Mouse (Mus musculus) heart, embryonic 11.5 days (tissue): ENCODE results near the gene Nell2. TPM values are rescaled to one million over a fixed set of nuclear protein-coding genes. Genes with fewer than 3 reads are reported as not detected.

Experiments
- ATAC-seq: fragments of 200-750 bp; cut with Nextera tagmentation; replicated peaks from 2 replicates; pipeline ENCODE4 v1.8.0; 2017; ENCODE audit warnings: moderate library complexity; ENCODE audit not compliant: insufficient number of reproducible peaks, low FRiP score, low TSS enrichment
- H3K27ac ChIP-seq: fragments of 300-500 bp; sonication (generic); 2 replicates; pipeline ENCODE4 v1.5.1; 2014; ENCODE audit warnings: mild to moderate bottlenecking, low read depth, low read length
- H3K27me3 ChIP-seq: fragments of 300-500 bp; sonication (generic); 2 replicates; pipeline ENCODE4 v1.6.1; 2014; ENCODE audit warnings: mild to moderate bottlenecking, low read length, mixed read lengths; ENCODE audit not compliant: control insufficient read depth, insufficient read depth
- H3K36me3 ChIP-seq: fragments of 300-500 bp; sonication (generic); 2 replicates; pipeline ENCODE4 v1.6.1; 2014; ENCODE audit warnings: mild to moderate bottlenecking, low read length, moderate library complexity, mixed read lengths; ENCODE audit not compliant: control insufficient read depth, insufficient read depth
- H3K4me1 ChIP-seq: fragments of 300-500 bp; sonication (generic); 2 replicates; pipeline ENCODE4 v1.6.1; 2014; ENCODE audit warnings: low read length; ENCODE audit not compliant: control insufficient read depth, insufficient read depth
- H3K4me2 ChIP-seq: fragments of 300-500 bp; sonication (generic); 2 replicates; pipeline ENCODE4 v1.6.1; 2014; ENCODE audit warnings: mild to moderate bottlenecking, moderate library complexity
- H3K4me3 ChIP-seq: fragments of 300-500 bp; sonication (generic); 2 replicates; pipeline ENCODE4 v1.5.1; 2014; ENCODE audit warnings: low read depth, low read length
- H3K9ac ChIP-seq: fragments of 300-500 bp; sonication (generic); 2 replicates; pipeline ENCODE4 v1.6.1; 2014; ENCODE audit warnings: mild to moderate bottlenecking, low read depth, low read length, moderate library complexity
- H3K9me3 ChIP-seq: fragments of 300-500 bp; sonication (generic); replicated peaks from 2 replicates; pipeline ENCODE4 v1.6.1; 2016; ENCODE audit warnings: low read length; ENCODE audit not compliant: control insufficient read depth
- WGBS: fragments of 180-500 bp; shearing (Covaris S2); extraction: QIAGEN DNeasy Blood & Tissue Kit; methylation state at CpG from one replicate; pipeline ENCODE4 v1.1.7; 2014; ENCODE audit not compliant: insufficient replicate concordance; 5-methylcytosine and 5-hydroxymethylcytosine counted together
- polyA plus RNA-seq: library from polyadenylated mRNA; unstranded; fragments of >200 nt; fragmentation: Nextera tagmentation; extraction: Ambion mirVana; gene quantifications from 2 replicates; pipeline ENCODE4 v1.2.1, GENCODE M21; 2014

The Nell2 gene
- polyA plus RNA-seq, 1 experiment from 2014 or later = 1.3 TPM

DNA sequence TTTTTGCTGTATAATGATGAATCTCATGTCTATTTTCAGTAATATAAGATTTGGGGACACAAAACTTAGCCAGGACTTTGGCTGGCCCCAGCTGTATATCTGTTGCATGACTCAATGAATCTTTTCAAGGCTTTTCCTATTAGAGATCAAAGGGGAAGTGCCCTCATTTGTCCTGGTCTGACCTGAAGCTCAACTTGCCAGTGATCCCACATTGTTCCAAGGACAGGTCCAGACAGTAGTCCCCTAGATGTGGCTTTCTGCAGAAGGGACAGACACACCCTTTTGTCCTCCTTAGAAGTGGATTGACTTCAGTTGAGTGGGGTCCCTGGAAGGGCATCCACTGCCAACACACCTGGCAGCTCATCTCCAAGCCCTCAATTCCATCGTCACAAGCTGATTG is 173.6 kb downstream of the Nell2 start:
- Histone ChIP-seq H3K4me1 (no peaks in the 10 kb centered on the region), H3K4me2 (no peak overlapping the region), H3K36me3 (no peaks in the 10 kb centered on the region), H3K27me3 (no peaks in the 10 kb centered on the region), H3K27ac (no peak overlapping the region), H3K9me3 (no peaks in the 10 kb centered on the region), H3K4me3 (no peak overlapping the region), H3K9ac (no peak overlapping the region)
- 83% methylated on average over 1 of the region's 1 CpGs for WGBS
- no peak for ATAC-seq

DNA sequence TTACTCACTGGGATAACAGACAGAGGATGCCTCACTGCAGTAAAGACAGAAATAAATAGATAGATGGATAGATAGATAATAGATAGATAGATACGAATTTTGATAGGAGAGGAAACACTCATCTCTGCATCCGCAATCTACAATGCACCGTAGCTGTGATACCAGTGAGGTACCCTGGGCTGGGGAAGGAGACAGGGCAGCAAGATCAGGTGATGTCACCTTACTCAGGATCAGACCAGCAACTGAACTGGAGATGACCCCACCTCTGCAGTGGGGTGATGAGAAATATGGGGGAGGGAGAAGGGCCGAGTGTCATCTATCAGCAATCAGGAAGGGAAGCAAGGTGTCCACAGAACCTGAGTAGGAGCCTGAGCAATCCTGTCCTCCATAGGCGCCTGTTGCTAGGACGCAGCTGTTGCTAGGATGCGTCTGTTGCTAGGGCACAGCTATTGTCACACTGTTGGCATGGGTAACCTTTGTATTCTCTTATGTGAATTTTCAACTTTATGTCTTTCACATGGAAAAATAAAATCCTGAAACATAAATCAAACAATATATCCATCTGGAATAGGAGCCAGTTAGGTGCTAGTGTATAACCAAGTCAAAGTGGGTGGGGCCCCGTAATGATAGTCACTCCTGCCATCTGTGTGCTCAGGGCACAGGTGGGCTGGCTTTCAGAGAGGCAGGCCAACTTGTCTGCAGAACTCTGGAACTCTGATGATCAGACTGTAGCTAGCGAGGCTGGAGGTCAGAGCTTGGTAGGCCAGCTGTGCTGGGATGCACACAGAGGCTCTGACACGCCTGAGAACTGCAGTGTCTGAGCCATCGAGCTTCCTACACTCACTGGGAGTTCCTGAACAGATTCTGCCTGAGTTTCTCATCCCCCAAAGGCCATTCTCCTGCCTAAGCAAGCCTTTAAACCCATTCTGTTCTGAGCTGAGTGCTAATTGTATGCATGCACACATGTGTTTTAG is 193.7 kb downstream of the Nell2 start:
- H3K4me1 ChIP-seq = no peaks in the 10 kb centered on the region
- ATAC-seq = no peak
- H3K9ac ChIP-seq = no peak overlapping the region
- no peaks in the 10 kb centered on the region for H3K36me3 ChIP-seq
- H3K4me3 ChIP-seq = no peak overlapping the region
- no peak overlapping the region for H3K27ac ChIP-seq
- no peak overlapping the region for H3K4me2 ChIP-seq
- no peaks in the 10 kb centered on the region for H3K27me3 ChIP-seq
- H3K9me3 ChIP-seq = no peaks in the 10 kb centered on the region
- 74% methylated on average over 11 of the region's 11 CpGs for WGBS

DNA sequence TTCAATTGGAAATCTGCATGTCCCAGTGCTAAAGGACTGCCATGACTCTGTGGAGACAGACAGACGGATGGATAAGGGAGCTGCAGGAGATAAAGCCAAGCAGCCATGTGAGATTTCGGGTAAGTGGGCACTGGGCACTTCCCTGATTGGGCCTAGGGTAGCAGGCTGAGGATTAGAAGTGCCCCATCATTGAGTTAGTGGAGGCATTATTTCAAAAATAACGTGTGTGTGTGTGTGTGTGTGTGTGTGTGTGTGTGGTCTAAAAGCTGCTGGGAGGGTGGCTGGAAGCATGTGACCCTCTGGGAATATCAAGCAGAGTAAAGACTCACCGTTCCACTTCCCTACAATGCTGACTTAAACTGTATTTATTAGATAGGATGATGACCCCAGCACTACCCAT is 195.1 kb downstream of the Nell2 start:
- H3K9ac ChIP-seq = no peak overlapping the region
- no peaks in the 10 kb centered on the region for H3K36me3 ChIP-seq
- WGBS = 62% methylated on average over 4 of the region's 4 CpGs
- H3K27ac ChIP-seq = no peak overlapping the region
- no peaks in the 10 kb centered on the region for H3K4me1 ChIP-seq
- H3K4me2 ChIP-seq = no peak overlapping the region
- no peaks in the 10 kb centered on the region for H3K27me3 ChIP-seq
- no peak for ATAC-seq
- no peaks in the 10 kb centered on the region for H3K9me3 ChIP-seq
- H3K4me3 ChIP-seq = no peak overlapping the region

DNA sequence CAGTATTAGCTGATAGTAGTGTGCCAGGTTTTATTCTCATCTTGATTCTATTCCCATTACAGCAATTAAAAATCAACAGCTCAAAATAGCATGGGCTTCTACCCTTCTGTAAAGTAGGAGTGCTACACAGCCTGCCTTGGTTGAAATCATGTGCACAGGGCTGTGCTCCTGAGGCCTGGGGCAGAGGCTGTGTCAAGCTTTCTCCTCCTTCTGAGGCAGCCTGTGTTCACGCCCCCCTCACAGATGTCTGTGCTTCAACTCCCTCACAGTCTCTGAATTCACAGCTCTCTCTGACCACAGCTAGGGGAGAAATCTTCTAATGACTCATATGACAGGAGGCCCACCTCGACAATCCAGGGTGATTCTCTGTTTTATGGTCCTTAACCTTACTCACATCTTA is 197.4 kb downstream of the Nell2 start:
- Histone ChIP-seq H3K4me1 (no peaks in the 10 kb centered on the region), H3K27me3 (no peaks in the 10 kb centered on the region), H3K4me2 (no peak overlapping the region), H3K9me3 (no peaks in the 10 kb centered on the region), H3K4me3 (no peak overlapping the region), H3K27ac (no peak overlapping the region), H3K36me3 (no peaks in the 10 kb centered on the region), H3K9ac (no peak overlapping the region)
- no peak for ATAC-seq
- 51% methylated on average over 2 of the region's 2 CpGs for WGBS

- H3K9ac ChIP-seq = no peak overlapping the region
- no peak overlapping the region for H3K4me2 ChIP-seq
- H3K4me3 ChIP-seq = no peak overlapping the region
- no peak overlapping the region for H3K27ac ChIP-seq
- no peaks in the 10 kb centered on the region for H3K4me1 ChIP-seq
- no peaks in the 10 kb centered on the region for H3K36me3 ChIP-seq
- no peaks in the 10 kb centered on the region for H3K9me3 ChIP-seq
- no peak for ATAC-seq
- 82% methylated on average over 2 of the region's 2 CpGs for WGBS
- no peaks in the 10 kb centered on the region for H3K27me3 ChIP-seq
Measured at GRCm38 (mm10) chr15:95322744-95323143, 205.6 kb downstream of the Nell2 start.

- Histone ChIP-seq H3K9ac (no peak overlapping the region), H3K4me2 (no peak overlapping the region), H3K36me3 (no peaks in the 10 kb centered on the region), H3K27ac (no peak overlapping the region), H3K4me1 (no peaks in the 10 kb centered on the region), H3K9me3 (no peaks in the 10 kb centered on the region), H3K4me3 (no peak overlapping the region), H3K27me3 (no peaks in the 10 kb centered on the region)
- ATAC-seq = no peak
- WGBS = 72% methylated on average over 4 of the region's 4 CpGs
Measured at GRCm38 (mm10) chr15:95316626-95317025, 211.7 kb downstream of the Nell2 start.

DNA sequence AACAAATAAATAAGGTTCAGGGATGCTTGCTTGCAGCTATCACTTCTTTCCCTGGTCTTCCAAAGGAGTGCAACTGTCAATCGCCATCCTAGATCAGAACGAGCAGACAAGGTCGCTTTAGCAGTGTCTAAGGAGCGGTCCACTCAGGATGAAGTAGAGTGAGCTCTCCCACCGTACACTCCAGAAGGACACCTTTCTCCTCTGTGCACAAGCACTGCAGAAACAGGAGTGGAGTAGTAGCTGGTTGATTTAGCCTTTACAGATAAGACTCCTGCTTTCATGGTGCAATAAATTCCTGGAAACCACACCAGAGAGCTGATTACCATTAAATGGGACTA is 213.6 kb downstream of the Nell2 start:
- Histone ChIP-seq H3K4me1 (no peaks in the 10 kb centered on the region), H3K4me2 (no peak overlapping the region), H3K27ac (no peak overlapping the region), H3K4me3 (no peak overlapping the region), H3K9ac (no peak overlapping the region), H3K36me3 (no peaks in the 10 kb centered on the region), H3K9me3 (no peaks in the 10 kb centered on the region), H3K27me3 (no peaks in the 10 kb centered on the region)
- WGBS = 90% methylated on average over 5 of the region's 5 CpGs
- no peak for ATAC-seq

- Histone ChIP-seq H3K27ac (no peak overlapping the region), H3K9me3 (no peaks in the 10 kb centered on the region), H3K36me3 (no peaks in the 10 kb centered on the region), H3K4me1 (no peaks in the 10 kb centered on the region), H3K4me2 (no peak overlapping the region), H3K9ac (no peak overlapping the region), H3K27me3 (no peaks in the 10 kb centered on the region), H3K4me3 (no peak overlapping the region)
- ATAC-seq = no peak
- WGBS = 75% methylated on average over 16 of the region's 16 CpGs
Measured at GRCm38 (mm10) chr15:95314121-95314807, 214.1 kb downstream of the Nell2 start.
